Mouse (Mus musculus): ENCODE data around the gene Trappc3. TPM values are rescaled to one million over a fixed set of nuclear protein-coding genes. Genes with fewer than 3 reads are reported as not detected.

Trappc3 gene
- polyA plus RNA-seq, 1 experiment from 2014 or later: 192 TPM

DNA sequence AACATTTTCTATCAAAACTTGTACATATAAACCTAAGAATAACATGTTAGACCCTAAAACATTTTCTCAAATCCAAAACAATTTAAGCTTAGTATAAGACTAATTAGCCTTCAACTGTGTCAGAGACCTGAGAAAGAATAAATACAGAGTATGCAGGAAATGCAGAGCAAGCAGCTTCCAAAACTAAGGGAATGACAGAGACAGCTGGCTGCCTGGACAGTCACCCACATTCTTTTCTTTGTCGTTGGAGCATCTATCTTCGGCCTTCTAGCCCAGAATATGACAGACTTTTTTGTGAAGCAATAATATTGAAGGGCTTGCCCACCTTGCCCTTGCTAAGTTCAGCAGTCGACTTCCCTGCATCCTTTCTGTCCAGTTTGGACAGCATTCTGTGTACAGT, 7.2 kb downstream of the Trappc3 start:
- H3K4me2 ChIP-seq (ENCODE audit: low read length): no peak overlapping the region
- H3K27ac ChIP-seq (ENCODE audit: low read length): no peak overlapping the region
- no peaks in the 10 kb centered on the region for H3K27me3 ChIP-seq (replicated peaks; ENCODE audit: control insufficient read depth, insufficient read depth, low read length)
- H3K4me3 ChIP-seq (replicated peaks; ENCODE audit: low read length): no peak overlapping the region
- H3K9me3 ChIP-seq (ENCODE audit: control insufficient read depth, low read length): no peaks in the 10 kb centered on the region
- ATAC-seq: no peak
- no peaks in the 10 kb centered on the region; the same call in 1 of the 2 replicates for H3K36me3 ChIP-seq (ENCODE audit: control insufficient read depth, insufficient read depth)
- 83% methylated on average over 3 of the region's 3 CpGs for WGBS
- H3K9ac ChIP-seq (replicated peaks; ENCODE audit: low read depth, low read length): no peak overlapping the region
- peaks cover 9% of the 10 kb centered on the region for H3K4me1 ChIP-seq (replicated peaks; ENCODE audit: control insufficient read depth, insufficient read depth, low read length)

DNA sequence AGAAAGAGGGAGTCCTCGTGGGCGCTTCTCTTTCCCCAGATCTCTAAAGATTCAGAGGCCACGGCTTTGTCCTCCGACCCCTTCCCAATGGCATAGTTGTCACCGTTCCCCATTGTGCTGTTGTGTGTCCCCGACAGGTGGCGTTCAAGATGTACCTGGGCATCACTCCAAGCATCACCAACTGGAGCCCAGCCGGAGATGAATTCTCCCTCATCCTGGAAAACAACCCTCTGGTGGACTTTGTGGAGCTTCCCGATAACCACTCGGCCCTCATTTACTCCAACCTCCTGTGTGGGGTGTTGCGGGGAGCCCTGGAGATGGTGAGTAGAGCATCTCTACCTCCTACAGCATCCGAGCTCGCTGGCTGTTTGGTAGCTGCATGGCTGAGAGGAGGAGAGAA, 11.6 kb downstream of the Trappc3 start:
- no peak overlapping the region for H3K27ac ChIP-seq (ENCODE audit: low read length)
- peaks cover 3% of the 10 kb centered on the region for H3K36me3 ChIP-seq (ENCODE audit: control insufficient read depth, insufficient read depth)

DNA sequence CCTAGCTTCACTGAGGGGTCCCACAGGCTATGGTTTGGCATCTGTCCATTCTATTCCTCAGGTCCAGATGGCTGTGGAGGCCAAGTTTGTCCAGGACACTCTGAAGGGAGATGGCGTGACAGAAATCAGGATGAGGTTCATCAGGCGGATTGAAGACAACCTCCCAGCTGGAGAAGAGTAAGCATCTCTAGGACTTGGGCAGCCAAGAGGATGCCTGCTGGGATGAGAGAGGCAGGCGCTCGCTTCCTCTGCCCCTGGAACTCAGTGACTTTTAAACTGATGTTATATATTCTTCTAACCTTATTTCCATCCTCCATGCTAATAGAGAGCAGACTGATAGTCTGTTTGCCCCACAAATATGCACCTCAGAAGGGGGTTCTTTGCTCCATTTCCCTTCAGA, 13.0 kb downstream of the Trappc3 start:
- Histone ChIP-seq H3K4me2 (ENCODE audit: low read length) (no peak overlapping the region), H3K27me3 (replicated peaks; ENCODE audit: control insufficient read depth, insufficient read depth, low read length) (no peaks in the 10 kb centered on the region), H3K9me3 (ENCODE audit: control insufficient read depth, low read length) (no peaks in the 10 kb centered on the region), H3K4me1 (replicated peaks; ENCODE audit: control insufficient read depth, insufficient read depth, low read length) (0 out of 2 replicates have a peak, but pooled peaks cover 2% of the 10 kb centered on the region), H3K27ac (ENCODE audit: low read length) (no peak overlapping the region), H3K36me3 (ENCODE audit: control insufficient read depth, insufficient read depth) (peaks cover 3% of the 10 kb centered on the region), H3K4me3 (replicated peaks; ENCODE audit: low read length) (no peak overlapping the region), H3K9ac (replicated peaks; ENCODE audit: low read depth, low read length) (no peak overlapping the region)
- ATAC-seq: no peak
- 91% methylated on average over 4 of the region's 4 CpGs for WGBS

More for the DNA sequence above, 11.6 kb downstream of the Trappc3 start:
- Histone ChIP-seq H3K4me1 (replicated peaks; ENCODE audit: control insufficient read depth, insufficient read depth, low read length) (0 out of 2 replicates have a peak, but pooled peaks cover 2% of the 10 kb centered on the region), H3K9me3 (ENCODE audit: control insufficient read depth, low read length) (no peaks in the 10 kb centered on the region), H3K9ac (replicated peaks; ENCODE audit: low read depth, low read length) (no peak overlapping the region), H3K4me2 (ENCODE audit: low read length) (no peak overlapping the region), H3K27me3 (replicated peaks; ENCODE audit: control insufficient read depth, insufficient read depth, low read length) (no peaks in the 10 kb centered on the region), H3K4me3 (replicated peaks; ENCODE audit: low read length) (no peak overlapping the region)
- no peak for ATAC-seq
- 66% methylated on average over 13 of the region's 13 CpGs for WGBS

DNA sequence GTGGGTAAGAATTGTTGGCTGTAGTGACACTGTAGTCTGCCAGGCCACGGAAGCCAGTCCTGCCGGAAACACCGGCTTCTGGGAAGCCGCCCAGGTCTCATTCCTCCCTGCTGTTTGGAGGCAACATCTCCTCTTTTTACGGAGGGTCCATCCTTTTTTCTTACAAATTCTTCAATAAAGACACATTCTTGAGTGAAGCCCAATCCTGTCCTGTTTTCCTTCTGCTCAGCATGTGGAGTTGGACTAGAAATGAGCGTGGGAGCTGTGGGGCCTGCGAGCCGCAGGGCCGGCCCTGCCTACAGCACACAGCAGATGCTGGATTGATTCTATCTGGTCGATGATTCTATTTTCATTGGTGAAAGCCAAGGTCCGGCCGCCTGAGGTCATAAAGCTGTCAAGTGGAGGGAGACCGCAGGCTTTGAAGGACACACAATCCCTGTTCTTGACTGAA, 13.6 kb downstream of the Trappc3 start:
- no peaks in the 10 kb centered on the region for H3K9me3 ChIP-seq (ENCODE audit: control insufficient read depth, low read length)
- H3K27me3 ChIP-seq (replicated peaks; ENCODE audit: control insufficient read depth, insufficient read depth, low read length): no peaks in the 10 kb centered on the region
- H3K4me2 ChIP-seq (ENCODE audit: low read length): no peak overlapping the region
- ATAC-seq: no peak
- no peak overlapping the region for H3K4me3 ChIP-seq (replicated peaks; ENCODE audit: low read length)
- no peak overlapping the region for H3K9ac ChIP-seq (replicated peaks; ENCODE audit: low read depth, low read length)
- H3K27ac ChIP-seq (ENCODE audit: low read length): no peak overlapping the region
- 85% methylated on average over 13 of the region's 13 CpGs for WGBS
- 0 out of 2 replicates have a peak, but pooled peaks cover 2% of the 10 kb centered on the region for H3K4me1 ChIP-seq (replicated peaks; ENCODE audit: control insufficient read depth, insufficient read depth, low read length)
- H3K36me3 ChIP-seq (ENCODE audit: control insufficient read depth, insufficient read depth): peaks cover 3% of the 10 kb centered on the region

DNA sequence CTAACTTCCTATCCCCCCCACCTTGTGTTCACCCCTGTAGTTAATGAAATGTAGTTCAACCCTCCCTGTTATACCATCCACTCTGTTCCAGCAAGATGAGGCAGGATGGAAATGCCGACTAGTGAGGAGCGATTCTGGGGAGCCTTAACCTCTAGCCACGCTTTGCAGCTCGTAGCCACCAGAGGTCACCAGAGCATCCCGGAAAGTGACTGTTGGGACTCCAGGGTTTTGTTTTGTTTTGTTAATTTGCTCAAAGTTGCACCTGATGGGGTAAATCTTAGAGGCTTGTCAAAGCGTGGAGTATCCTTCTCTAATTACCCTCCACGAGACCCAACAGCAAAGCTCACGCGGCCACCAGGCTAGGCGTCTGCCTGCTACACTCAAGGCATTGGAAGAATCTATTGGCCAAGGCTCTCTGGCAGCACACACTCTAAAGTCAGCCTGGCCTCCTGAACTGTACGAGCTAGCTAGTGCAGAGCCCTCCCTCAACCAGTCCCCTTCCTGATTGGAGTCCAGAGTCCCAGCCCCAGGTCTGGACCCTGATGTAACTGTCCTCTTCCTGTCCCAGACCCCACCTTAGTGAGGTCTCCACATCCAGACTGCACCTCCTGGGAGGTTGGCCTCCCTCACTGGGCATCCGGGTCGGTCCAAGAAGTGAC, 15.9 kb downstream of the Trappc3 start:
- Histone ChIP-seq H3K27ac (ENCODE audit: low read length) (no peak overlapping the region), H3K4me3 (replicated peaks; ENCODE audit: low read length) (no peak overlapping the region), H3K27me3 (replicated peaks; ENCODE audit: control insufficient read depth, insufficient read depth, low read length) (no peaks in the 10 kb centered on the region), H3K4me2 (ENCODE audit: low read length) (no peak overlapping the region), H3K9me3 (ENCODE audit: control insufficient read depth, low read length) (no peaks in the 10 kb centered on the region), H3K36me3 (ENCODE audit: control insufficient read depth, insufficient read depth) (peaks cover 3% of the 10 kb centered on the region; the same call in 1 of the 2 replicates), H3K9ac (replicated peaks; ENCODE audit: low read depth, low read length) (no peak overlapping the region), H3K4me1 (replicated peaks; ENCODE audit: control insufficient read depth, insufficient read depth, low read length) (0 out of 2 replicates have a peak, but pooled peaks cover 2% of the 10 kb centered on the region)
- no peak for ATAC-seq
- 4% methylated on average over 13 of the region's 13 CpGs for WGBS

DNA sequence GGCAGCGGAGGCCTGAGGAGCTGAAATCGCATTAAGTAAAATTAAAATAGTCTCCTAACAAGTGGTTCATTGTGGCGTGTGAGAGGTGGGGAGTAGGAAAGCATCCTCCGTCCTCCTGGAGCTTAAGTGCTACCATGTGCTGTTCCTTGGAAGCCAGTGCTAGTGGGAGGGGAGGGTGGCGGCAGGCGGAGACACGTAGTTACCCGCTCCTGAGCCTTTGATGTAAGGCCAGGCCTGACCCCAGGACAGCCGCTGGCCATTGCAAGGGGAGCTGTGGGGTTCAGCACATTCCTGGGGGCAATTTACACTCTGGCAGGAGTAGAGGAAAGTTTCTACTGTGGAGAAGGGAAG, 16.4 kb downstream of the Trappc3 start:
- ATAC-seq: no peak
- Histone ChIP-seq H3K4me3 (replicated peaks; ENCODE audit: low read length) (no peak overlapping the region), H3K4me1 (replicated peaks; ENCODE audit: control insufficient read depth, insufficient read depth, low read length) (0 out of 2 replicates have a peak, but pooled peaks cover 2% of the 10 kb centered on the region), H3K27ac (ENCODE audit: low read length) (no peak overlapping the region), H3K36me3 (ENCODE audit: control insufficient read depth, insufficient read depth) (peaks cover 3% of the 10 kb centered on the region; the same call in 1 of the 2 replicates), H3K4me2 (ENCODE audit: low read length) (no peak overlapping the region), H3K9me3 (ENCODE audit: control insufficient read depth, low read length) (no peaks in the 10 kb centered on the region), H3K27me3 (replicated peaks; ENCODE audit: control insufficient read depth, insufficient read depth, low read length) (no peaks in the 10 kb centered on the region), H3K9ac (replicated peaks; ENCODE audit: low read depth, low read length) (no peak overlapping the region)
- WGBS: 33% methylated on average over 9 of the region's 9 CpGs

DNA sequence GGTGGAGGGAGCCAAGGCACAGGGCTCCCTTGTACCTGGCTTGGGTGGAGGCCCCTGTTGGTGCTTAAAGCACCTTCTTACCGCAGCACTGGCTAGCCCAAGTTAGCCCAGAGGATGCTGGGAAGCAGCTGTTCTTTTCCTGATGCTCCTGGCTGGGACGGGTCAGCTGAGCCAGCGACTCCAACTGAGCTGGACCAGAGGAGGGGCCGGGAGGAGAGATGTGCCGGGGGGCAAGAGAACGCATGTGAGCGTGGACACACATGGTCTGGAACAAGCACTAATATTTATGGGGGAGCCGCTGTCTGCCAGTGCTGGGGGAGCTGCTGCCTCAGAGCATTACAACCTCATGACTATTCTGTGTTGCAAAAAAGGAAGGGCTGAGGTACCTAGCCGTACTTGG, 16.8 kb downstream of the Trappc3 start:
- H3K27me3 ChIP-seq (replicated peaks; ENCODE audit: control insufficient read depth, insufficient read depth, low read length): no peaks in the 10 kb centered on the region
- H3K27ac ChIP-seq (ENCODE audit: low read length): no peak overlapping the region
- H3K9ac ChIP-seq (replicated peaks; ENCODE audit: low read depth, low read length): no peak overlapping the region
- H3K4me3 ChIP-seq (replicated peaks; ENCODE audit: low read length): no peak overlapping the region
- H3K4me1 ChIP-seq (replicated peaks; ENCODE audit: control insufficient read depth, insufficient read depth, low read length): 0 out of 2 replicates have a peak, but pooled peaks cover 2% of the 10 kb centered on the region
- no peak for ATAC-seq
- H3K36me3 ChIP-seq (ENCODE audit: control insufficient read depth, insufficient read depth): peaks cover 3% of the 10 kb centered on the region; the same call in 1 of the 2 replicates
- no peaks in the 10 kb centered on the region for H3K9me3 ChIP-seq (ENCODE audit: control insufficient read depth, low read length)
- WGBS: 61% methylated on average over 9 of the region's 9 CpGs
- H3K4me2 ChIP-seq (ENCODE audit: low read length): no peak overlapping the region

DNA sequence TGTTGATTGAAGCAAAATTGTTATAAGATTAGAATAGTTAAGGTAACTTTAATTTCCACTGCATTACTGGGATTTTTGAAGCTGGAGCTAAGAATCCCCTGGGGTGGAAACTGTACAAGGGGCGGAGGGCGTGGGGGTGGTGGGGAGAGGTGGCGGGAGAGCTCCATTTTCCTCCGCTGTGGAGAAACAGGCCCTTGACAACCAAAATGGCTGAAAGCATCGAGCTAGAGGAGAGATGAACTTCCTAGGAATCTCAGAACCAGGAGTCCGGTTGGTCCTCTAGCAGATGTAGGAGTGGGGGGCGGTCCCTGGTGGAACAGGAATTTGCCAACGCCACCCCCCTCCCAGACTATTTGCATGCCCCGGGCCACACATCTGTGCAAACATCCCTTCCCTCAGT, 19.6 kb downstream of the Trappc3 start:
- Histone ChIP-seq H3K9ac (replicated peaks; ENCODE audit: low read depth, low read length) (no peak overlapping the region), H3K9me3 (ENCODE audit: control insufficient read depth, low read length) (peaks cover 6% of the 10 kb centered on the region; the same call in 1 of the 2 replicates), H3K4me1 (replicated peaks; ENCODE audit: control insufficient read depth, insufficient read depth, low read length) (peaks cover 6% of the 10 kb centered on the region; the same call in 1 of the 2 replicates), H3K36me3 (ENCODE audit: control insufficient read depth, insufficient read depth) (no peaks in the 10 kb centered on the region), H3K27me3 (replicated peaks; ENCODE audit: control insufficient read depth, insufficient read depth, low read length) (peaks cover 10% of the 10 kb centered on the region), H3K4me2 (ENCODE audit: low read length) (no peak overlapping the region), H3K4me3 (replicated peaks; ENCODE audit: low read length) (no peak overlapping the region), H3K27ac (ENCODE audit: low read length) (no peak overlapping the region)
- WGBS: 75% methylated on average over 9 of the region's 9 CpGs
- no peak for ATAC-seq

DNA sequence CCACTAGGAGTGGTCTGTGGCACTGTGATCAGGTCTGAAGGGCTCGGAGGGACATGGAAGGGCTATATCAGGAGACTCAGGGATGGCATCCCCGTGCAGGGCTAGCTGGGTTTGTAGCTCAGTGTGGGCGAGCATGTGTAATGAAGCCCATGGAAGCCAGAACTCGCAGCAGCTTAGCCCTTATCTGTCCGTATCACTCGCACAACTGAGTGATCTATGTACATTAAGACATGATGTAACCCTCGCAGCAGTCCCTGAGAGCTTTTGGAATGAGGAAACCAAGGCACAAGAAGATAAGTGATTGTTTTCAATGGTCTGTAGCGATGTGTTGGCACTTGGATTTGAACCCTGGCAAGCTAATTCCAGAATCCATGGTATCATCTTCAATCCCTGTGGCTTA, 21.5 kb downstream of the Trappc3 start:
- no peak overlapping the region for H3K4me3 ChIP-seq (replicated peaks; ENCODE audit: low read length)
- no peak overlapping the region for H3K4me2 ChIP-seq (ENCODE audit: low read length)
- ATAC-seq: no peak
- H3K27ac ChIP-seq (ENCODE audit: low read length): no peak overlapping the region
- H3K27me3 ChIP-seq (replicated peaks; ENCODE audit: control insufficient read depth, insufficient read depth, low read length): peaks cover 26% of the 10 kb centered on the region
- 89% methylated on average over 8 of the region's 8 CpGs for WGBS
- H3K4me1 ChIP-seq (replicated peaks; ENCODE audit: control insufficient read depth, insufficient read depth, low read length): peaks cover 4% of the 10 kb centered on the region; the same call in 1 of the 2 replicates
- no peaks in the 10 kb centered on the region for H3K36me3 ChIP-seq (ENCODE audit: control insufficient read depth, insufficient read depth)
- H3K9me3 ChIP-seq (ENCODE audit: control insufficient read depth, low read length): peaks cover 6% of the 10 kb centered on the region; the same call in 1 of the 2 replicates
- H3K9ac ChIP-seq (replicated peaks; ENCODE audit: low read depth, low read length): no peak overlapping the region

Data from forebrain, embryonic 16.5 days (tissue).